Mouse (Mus musculus) ES-E14 (cell line): Measurements from ENCODE around the gene Tacc2.

Experiments
- CHD2 ChIP-seq: IDR thresholded peaks from 2 replicates; pipeline ENCODE4 v1.6.1; 2014; ENCODE audit warnings: mild to moderate bottlenecking, low read depth, low read length, inconsistent platforms
- HCFC1 ChIP-seq: IDR thresholded peaks from 2 replicates; pipeline ENCODE4 v1.6.1; 2012; ENCODE audit warnings: low read length, inconsistent platforms, borderline replicate concordance; ENCODE audit not compliant: insufficient read depth
- ZNF384 ChIP-seq: IDR thresholded peaks from 2 replicates; pipeline ENCODE4 v1.6.1; 2012; ENCODE audit warnings: low read depth, low read length, inconsistent platforms

DNA sequence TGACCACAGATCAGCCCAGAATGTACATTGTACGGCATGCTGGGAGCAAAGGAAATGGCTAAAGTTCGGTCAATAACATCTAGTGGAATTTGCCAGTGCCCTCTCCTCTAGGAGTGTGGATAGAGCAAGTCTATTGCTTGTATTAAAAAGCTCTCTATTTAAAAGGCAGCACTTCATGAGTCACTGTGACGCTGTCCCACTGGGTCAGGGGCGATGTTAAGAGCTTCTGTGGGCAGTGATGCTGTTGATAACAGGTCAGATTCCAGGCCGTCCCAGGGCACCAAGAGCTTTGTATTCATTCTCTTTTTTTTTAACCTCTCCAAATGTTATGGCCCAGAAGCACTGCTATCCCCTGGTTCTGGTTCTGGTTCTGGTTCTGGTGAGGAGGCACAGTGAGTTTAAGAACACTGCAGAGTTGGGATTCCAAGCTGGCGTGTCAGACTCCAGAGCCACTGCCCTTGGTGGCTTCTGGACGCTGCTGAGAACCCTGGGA is 179.2 kb downstream of the Tacc2 start:
- no peak for TF ChIP-seq ZNF384
- TF ChIP-seq CHD2, result no peak
- TF ChIP-seq HCFC1, result no peak
